In the genomic region with DNA sequence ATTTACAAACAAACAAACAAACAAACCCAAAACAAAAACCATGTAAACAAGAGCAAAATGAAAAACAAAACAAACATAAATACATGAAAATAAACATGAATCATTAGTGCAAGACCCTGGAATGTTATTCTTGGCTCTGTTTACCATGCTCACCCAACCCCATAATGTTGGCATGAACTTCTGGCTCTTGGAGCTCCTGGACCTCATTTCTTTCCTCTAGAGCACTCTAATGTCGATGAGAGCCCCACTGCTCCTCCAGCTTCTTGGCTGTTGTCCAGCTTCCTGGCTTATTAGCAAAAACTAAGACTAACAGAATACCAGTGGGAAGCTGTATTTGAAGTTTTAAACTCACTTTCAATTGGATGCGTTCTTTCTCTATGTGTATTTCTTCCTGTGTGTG, we compare ENCODE assay signal across 10 mouse cellular contexts.
DNase-seq lines count a peak whose midpoint lies in the region; ATAC-seq lines count a peak whose summit lies in the region.
"Had no signal": no experiment of that assay in that cellular context is flagged by ENCODE, and none has a peak within 500 bp of the region (broad histone marks: within the 10 kb centered on the region; RNA-seq: fewer than 3 reads in every experiment).

No protein-coding gene starts in this region.

- no peaks in the 10 kb centered on the region for H3K27me3 ChIP-seq in forebrain, embryonic 15.5 days
- H3K27me3 ChIP-seq in forebrain, embryonic 10.5 days (ENCODE audit: poor library complexity, severe bottlenecking), result no peaks in the 10 kb centered on the region
- no peaks in the 10 kb centered on the region for H3K27me3 ChIP-seq in intestine, embryonic 16.5 days (replicated peaks; ENCODE audit: control insufficient read depth, insufficient read depth, low read length)
- H3K27me3 ChIP-seq: CH12.LX; heart, embryonic 15.5 days had no signal

- H3K36me3 ChIP-seq in forebrain, embryonic 15.5 days, result no peaks in the 10 kb centered on the region
- H3K36me3 ChIP-seq in forebrain, embryonic 10.5 days (replicated peaks), result no peaks in the 10 kb centered on the region
- no peaks in the 10 kb centered on the region for H3K36me3 ChIP-seq in intestine, embryonic 16.5 days (ENCODE audit: control insufficient read depth, insufficient read depth, low read length)
- H3K36me3 ChIP-seq: heart, embryonic 15.5 days had no signal

- no peak overlapping the region for H3K9ac ChIP-seq in forebrain, embryonic 15.5 days (replicated peaks)
- H3K9ac ChIP-seq in intestine, embryonic 16.5 days (ENCODE audit: low read depth, low read length), result no peak overlapping the region
- H3K9ac ChIP-seq: heart, embryonic 15.5 days had no signal

- H3K27ac ChIP-seq in forebrain, embryonic 15.5 days (replicated peaks), result no peak overlapping the region
- H3K27ac ChIP-seq in forebrain, embryonic 10.5 days, result no peak overlapping the region
- H3K27ac ChIP-seq in intestine, embryonic 16.5 days (ENCODE audit: low read length), result no peak overlapping the region
- H3K27ac ChIP-seq: heart, embryonic 15.5 days had no signal

- H3K4me2 ChIP-seq in forebrain, embryonic 15.5 days (replicated peaks), result no peak overlapping the region
- H3K4me2 ChIP-seq in intestine, embryonic 16.5 days (ENCODE audit: low read depth, low read length), result no peak overlapping the region
- H3K4me2 ChIP-seq: heart, embryonic 15.5 days had no signal

- no peak overlapping the region for H3K4me3 ChIP-seq in forebrain, embryonic 15.5 days
- no peak overlapping the region for H3K4me3 ChIP-seq in forebrain, embryonic 10.5 days
- H3K4me3 ChIP-seq in intestine, embryonic 16.5 days (ENCODE audit: low read length), result no peak overlapping the region
- H3K4me3 ChIP-seq: heart, embryonic 15.5 days had no signal

- no peaks in the 10 kb centered on the region for H3K9me3 ChIP-seq in forebrain, embryonic 15.5 days
- H3K9me3 ChIP-seq in forebrain, embryonic 10.5 days, result no peaks in the 10 kb centered on the region
- no peaks in the 10 kb centered on the region for H3K9me3 ChIP-seq in intestine, embryonic 16.5 days (ENCODE audit: control insufficient read depth, low read length)
- H3K9me3 ChIP-seq: heart, embryonic 15.5 days had no signal

- no peak for DNase-seq in forebrain, embryonic 10.5 days (ENCODE audit: extremely low spot score, low spot score)
- DNase-seq in Muller cell, postnatal 12 days (ENCODE audit: inconsistent ontology term), result peak; percentile 90
- DNase-seq in gastrocnemius, postnatal 14 days, result peak; percentile 36
- peak; percentile 46 to 56 for DNase-seq in kidney, postnatal 4 days
- peak; percentile 16 for DNase-seq in testis, postnatal 14 days (ENCODE audit: low spot score)
- no peak for DNase-seq in yolk sac, embryonic 10.5 days (ENCODE audit: low spot score)

- intact Hi-C loops in gastrocnemius, postnatal 14 days (cut with DNase I; ENCODE audit: low total_unique reads), result no loop called here

- no peaks in the 10 kb centered on the region for H3K4me1 ChIP-seq in forebrain, embryonic 15.5 days
- H3K4me1 ChIP-seq in forebrain, embryonic 10.5 days, result no peaks in the 10 kb centered on the region
- no peaks in the 10 kb centered on the region for H3K4me1 ChIP-seq in intestine, embryonic 16.5 days (ENCODE audit: control insufficient read depth, insufficient read depth, low read length)
- H3K4me1 ChIP-seq: heart, embryonic 15.5 days had no signal

- ATAC-seq in forebrain, embryonic 15.5 days (replicated peaks), result peak; percentile 72
- no peak for ATAC-seq in intestine, embryonic 16.5 days

- WGBS in forebrain, embryonic 15.5 days, result 45% methylated on average over 2 of the region's 2 CpGs
- WGBS in forebrain, embryonic 10.5 days, result 79% methylated on average over 2 of the region's 2 CpGs
- 45% methylated on average over 2 of the region's 2 CpGs for WGBS in intestine, embryonic 16.5 days

Comparison
In these comparisons a context has a peak if more than half of its experiments do, and no peak if none do; other contexts are left out.
1. DNase-seq: peak in Muller cell, postnatal 12 days (single experiment), gastrocnemius, postnatal 14 days (single experiment), kidney, postnatal 4 days (2 of 2) and testis, postnatal 14 days (single experiment); none in forebrain, embryonic 10.5 days (single experiment) and yolk sac, embryonic 10.5 days (single experiment).